ENCODE assay signal across 27 mouse cellular contexts in the genomic region with DNA sequence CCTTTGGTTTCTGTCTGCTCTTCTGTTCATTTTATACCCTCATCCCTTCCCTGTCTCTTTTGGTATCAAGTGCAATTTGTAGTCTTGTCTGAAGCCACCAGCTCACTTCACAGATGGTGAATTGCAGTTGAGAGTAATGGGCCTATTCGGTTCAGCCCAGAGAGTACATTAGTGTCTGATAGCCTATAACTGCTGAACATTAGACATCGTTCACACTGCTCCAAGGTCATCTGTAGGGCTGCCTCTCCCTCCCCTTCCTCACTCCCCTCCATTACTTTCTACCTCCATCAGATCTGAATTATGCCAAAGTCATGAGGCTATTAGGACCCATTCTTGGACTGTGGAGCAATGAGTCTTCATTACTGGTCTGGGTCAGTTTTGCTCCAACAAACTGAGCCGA.
DNase-seq lines count a peak whose midpoint lies in the region; ATAC-seq and TF ChIP-seq lines count a peak whose summit lies in the region.
"Had no signal": no experiment of that assay in that cellular context is flagged by ENCODE, and none has a peak within 500 bp of the region (broad histone marks: within the 10 kb centered on the region; RNA-seq: fewer than 3 reads in every experiment).

No protein-coding gene starts in this region.

- no peak overlapping the region for H3K27ac ChIP-seq in midbrain, embryonic 11.5 days (ENCODE audit: low read depth, low read length)
- H3K27ac ChIP-seq in midbrain, embryonic 10.5 days (replicated peaks): no peak overlapping the region
- no peak overlapping the region for H3K27ac ChIP-seq in hindbrain, postnatal 0 days
- H3K27ac ChIP-seq: embryonic facial prominence, embryonic 13.5 days; heart, embryonic 13.5 days; intestine, embryonic 15.5 days; kidney, postnatal 0 days; limb, embryonic 10.5 days; limb, embryonic 15.5 days; liver, embryonic 13.5 days; macrophage had no signal

- H3K9ac ChIP-seq in midbrain, embryonic 11.5 days (ENCODE audit: low read length): no peak overlapping the region
- no peak overlapping the region for H3K9ac ChIP-seq in hindbrain, postnatal 0 days (replicated peaks; ENCODE audit: low read length)
- H3K9ac ChIP-seq: embryonic facial prominence, embryonic 13.5 days; heart, embryonic 13.5 days; intestine, embryonic 15.5 days; limb, embryonic 15.5 days; liver, embryonic 13.5 days had no signal

- no peaks in the 10 kb centered on the region for H3K27me3 ChIP-seq in midbrain, embryonic 11.5 days (ENCODE audit: control insufficient read depth, insufficient read depth, low read length)
- H3K27me3 ChIP-seq in midbrain, embryonic 10.5 days (ENCODE audit: low read depth, poor library complexity, severe bottlenecking): no peaks in the 10 kb centered on the region
- no peaks in the 10 kb centered on the region for H3K27me3 ChIP-seq in hindbrain, postnatal 0 days (ENCODE audit: insufficient read depth, low read length)
- H3K27me3 ChIP-seq: embryonic facial prominence, embryonic 13.5 days; heart, embryonic 13.5 days; intestine, embryonic 15.5 days; limb, embryonic 15.5 days; liver, embryonic 13.5 days had no signal

- no peaks in the 10 kb centered on the region for H3K9me3 ChIP-seq in midbrain, embryonic 11.5 days (ENCODE audit: control insufficient read depth, low read length)
- no peaks in the 10 kb centered on the region for H3K9me3 ChIP-seq in midbrain, embryonic 10.5 days (replicated peaks)
- no peaks in the 10 kb centered on the region for H3K9me3 ChIP-seq in hindbrain, postnatal 0 days (ENCODE audit: low read length)
- H3K9me3 ChIP-seq: embryonic facial prominence, embryonic 13.5 days; heart, embryonic 13.5 days; intestine, embryonic 15.5 days; limb, embryonic 10.5 days; limb, embryonic 15.5 days; liver, embryonic 13.5 days had no signal

- no peak overlapping the region for H3K4me3 ChIP-seq in midbrain, embryonic 11.5 days (ENCODE audit: low read depth, low read length)
- no peak overlapping the region for H3K4me3 ChIP-seq in midbrain, embryonic 10.5 days
- H3K4me3 ChIP-seq in hindbrain, postnatal 0 days (ENCODE audit: low read length): no peak overlapping the region
- H3K4me3 ChIP-seq: embryonic facial prominence, embryonic 13.5 days; erythroblast, embryonic 14.5 days; heart, embryonic 13.5 days; intestine, embryonic 15.5 days; limb, embryonic 10.5 days; limb, embryonic 15.5 days; liver, embryonic 13.5 days had no signal

- DNase-seq in midbrain, embryonic 11.5 days (ENCODE audit: low spot score, missing footprints): no peak
- no peak for DNase-seq in midbrain, embryonic 10.5 days (ENCODE audit: low spot score)
- DNase-seq in retina, embryonic 14.5 days (ENCODE audit: low spot score): peak; percentile 3
- no peak for DNase-seq in retina, postnatal 1 day
- peak; percentile 2 for DNase-seq in hindbrain, postnatal 0 days (ENCODE audit: low spot score)
- DNase-seq in right cerebral cortex, adult 2 months (ENCODE audit: low spot score in 2 of 2): no peak
- no peak for DNase-seq in frontal cortex, postnatal 10 days (ENCODE audit: low spot score in 2 of 2)
- DNase-seq: adrenal gland, postnatal 14 days; cerebellum, adult 11-12 months; cerebellum, adult 9-11 months; embryo, embryonic 11 days; gastrocnemius, postnatal 10 days; heart, postnatal 10 days; kidney, adult 2 months; liver, embryonic 13.5 days; lung, adult 18-20 months; thymus, postnatal 4 days had no signal

- no peak overlapping the region for H3K4me2 ChIP-seq in midbrain, embryonic 11.5 days
- H3K4me2 ChIP-seq in hindbrain, postnatal 0 days (ENCODE audit: low read depth, low read length): no peak overlapping the region
- H3K4me2 ChIP-seq: embryonic facial prominence, embryonic 13.5 days; heart, embryonic 13.5 days; intestine, embryonic 15.5 days; limb, embryonic 15.5 days; liver, embryonic 13.5 days had no signal

- ATAC-seq in midbrain, embryonic 11.5 days (ENCODE audit: low FRiP score): 0 out of 2 replicates have a peak, but pooled peaks have one; percentile 38
- ATAC-seq in hindbrain, postnatal 0 days: no peak
- ATAC-seq: forebrain, embryonic 16.5 days; intestine, embryonic 15.5 days; lung, postnatal 0 days had no signal

- WGBS in midbrain, embryonic 11.5 days: 89% methylated on average over 3 of the region's 3 CpGs
- WGBS in midbrain, embryonic 10.5 days: 92% methylated on average over 3 of the region's 3 CpGs
- 81% methylated on average over 3 of the region's 3 CpGs for WGBS in hindbrain, postnatal 0 days

- peaks cover 3% of the 10 kb centered on the region; the same call in 1 of the 2 replicates for H3K4me1 ChIP-seq in midbrain, embryonic 11.5 days (ENCODE audit: control insufficient read depth, insufficient read depth, low read length)
- peaks cover 12% of the 10 kb centered on the region for H3K4me1 ChIP-seq in midbrain, embryonic 10.5 days
- H3K4me1 ChIP-seq in hindbrain, postnatal 0 days (ENCODE audit: insufficient read depth, low read length): no peaks in the 10 kb centered on the region
- H3K4me1 ChIP-seq: embryonic facial prominence, embryonic 13.5 days; heart, embryonic 13.5 days; intestine, embryonic 15.5 days; limb, embryonic 10.5 days; limb, embryonic 15.5 days; liver, embryonic 13.5 days had no signal

- TF ChIP-seq CTCF in hindbrain, postnatal 0 days (IDR thresholded peaks at IDR 0.05; ENCODE audit: low read depth): no peak

- no peaks in the 10 kb centered on the region for H3K36me3 ChIP-seq in midbrain, embryonic 11.5 days (ENCODE audit: control insufficient read depth, insufficient read depth, low read length)
- no peaks in the 10 kb centered on the region for H3K36me3 ChIP-seq in midbrain, embryonic 10.5 days
- H3K36me3 ChIP-seq in hindbrain, postnatal 0 days (ENCODE audit: insufficient read depth, low read length): no peaks in the 10 kb centered on the region
- H3K36me3 ChIP-seq: embryonic facial prominence, embryonic 13.5 days; heart, embryonic 13.5 days; intestine, embryonic 15.5 days; limb, embryonic 10.5 days; limb, embryonic 15.5 days; liver, embryonic 13.5 days had no signal

Comparison
In these comparisons a context has a peak if more than half of its experiments do, and no peak if none do; other contexts are left out.
1. DNase-seq: peak in retina, embryonic 14.5 days (single experiment) and hindbrain, postnatal 0 days (single experiment); none in midbrain, embryonic 11.5 days (single experiment), midbrain, embryonic 10.5 days (single experiment), retina, postnatal 1 day (single experiment), right cerebral cortex, adult 2 months (0 of 2) and frontal cortex, postnatal 10 days (0 of 2).